ENCODE assay signal across 9 mouse cellular contexts in the genomic region with DNA sequence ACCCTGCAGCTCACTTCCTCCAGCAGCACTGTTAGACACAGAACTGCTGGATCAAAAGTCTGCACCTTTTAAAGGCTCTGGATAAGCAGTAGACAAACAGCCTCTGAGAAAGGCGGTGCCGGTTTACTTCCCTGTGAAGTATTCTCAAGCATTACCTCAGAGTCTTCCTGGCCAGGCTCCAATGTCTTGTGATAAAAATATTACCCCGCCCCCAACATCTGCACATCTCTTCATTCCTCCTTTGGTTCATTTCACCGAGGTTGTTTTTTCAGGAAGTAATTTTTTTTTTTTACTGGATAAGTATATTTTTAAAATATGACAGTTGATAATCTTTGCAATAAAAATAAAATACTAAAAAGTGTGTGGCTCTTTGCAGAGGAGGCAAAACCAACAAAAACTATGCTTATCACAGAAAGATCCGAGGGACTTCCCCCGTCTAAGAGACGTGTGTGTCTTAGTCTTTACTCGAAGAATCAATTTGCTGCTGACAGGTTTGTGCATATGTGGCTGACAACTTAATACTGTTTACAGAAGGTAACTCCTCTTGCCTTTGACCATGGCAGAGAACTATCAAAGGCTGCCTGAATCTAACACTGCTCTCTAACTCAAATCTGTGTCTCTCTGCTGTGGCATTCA.
A peak's percentile ranks its signal among the peaks of the same experiment; 100 is the strongest.
DNase-seq lines count a peak whose midpoint lies in the region; ATAC-seq and TF ChIP-seq lines count a peak whose summit lies in the region.
"Had no signal": no experiment of that assay in that cellular context is flagged by ENCODE, and none has a peak within 500 bp of the region (broad histone marks: within the 10 kb centered on the region; RNA-seq: fewer than 3 reads in every experiment).

No protein-coding gene starts in this region.

- H3K27me3 ChIP-seq in kidney, postnatal 0 days (ENCODE audit: insufficient read depth, low read length), result no peaks in the 10 kb centered on the region
- H3K27me3 ChIP-seq in kidney, embryonic 15.5 days, result no peaks in the 10 kb centered on the region
- H3K27me3 ChIP-seq: megakaryocyte, embryonic 14.5 days had no signal

- no peak for ATAC-seq in kidney, postnatal 0 days (replicated peaks; ENCODE audit: low FRiP score, low read depth)
- ATAC-seq in kidney, embryonic 15.5 days (replicated peaks; ENCODE audit: low FRiP score), result no peak
- peak; percentile 88 for ATAC-seq in inflammation-experienced regulatory T-cells, adult 6 months
- no peak for ATAC-seq in erythroid progenitor cell, adult 5-6 weeks (replicated peaks; ENCODE audit: low FRiP score, poor library complexity, severe bottlenecking)

- TF ChIP-seq CTCF in kidney, postnatal 0 days (IDR thresholded peaks at IDR 0.05; ENCODE audit: low read depth), result no peak
- no peak for TF ChIP-seq CTCF in left cerebral cortex, adult 2 months (IDR thresholded peaks at IDR 0.05)

- H3K27ac ChIP-seq in kidney, postnatal 0 days, result no peak overlapping the region
- H3K27ac ChIP-seq in kidney, embryonic 15.5 days, result no peak overlapping the region
- no peak overlapping the region for H3K27ac ChIP-seq in left cerebral cortex, adult 2 months

- no peak overlapping the region for H3K4me2 ChIP-seq in kidney, postnatal 0 days (ENCODE audit: low read length)
- H3K4me2 ChIP-seq in kidney, embryonic 15.5 days, result no peak overlapping the region

- peak; percentile 18 for DNase-seq in kidney, postnatal 0 days (ENCODE audit: low spot score)
- peak; percentile 25 for DNase-seq in c-Kit-positive CD71-negative TER-119-negative erythroid progenitor cells, embryonic 14.5 days (ENCODE audit: low read depth)
- peak; percentile 5 to 12 for DNase-seq in natural killer cell, adult 2 months (ENCODE audit: low spot score in 2 of 2)
- DNase-seq in left cerebral cortex, adult 2 months (ENCODE audit: extremely low spot score in 1 of 2, low spot score in 2 of 2), result no peak
- DNase-seq in urinary bladder, adult 2 months (ENCODE audit: low spot score), result no peak

- H3K4me3 ChIP-seq in kidney, postnatal 0 days (replicated peaks; ENCODE audit: low read depth, low read length), result no peak overlapping the region
- no peak overlapping the region for H3K4me3 ChIP-seq in kidney, embryonic 15.5 days (replicated peaks)
- H3K4me3 ChIP-seq in left cerebral cortex, adult 2 months, result no peak overlapping the region
- H3K4me3 ChIP-seq: megakaryocyte, embryonic 14.5 days had no signal

- no peaks in the 10 kb centered on the region for H3K36me3 ChIP-seq in kidney, postnatal 0 days (ENCODE audit: insufficient read depth, low read length)
- no peaks in the 10 kb centered on the region for H3K36me3 ChIP-seq in kidney, embryonic 15.5 days

- no peaks in the 10 kb centered on the region for H3K9me3 ChIP-seq in kidney, postnatal 0 days (replicated peaks; ENCODE audit: low read length)
- no peaks in the 10 kb centered on the region for H3K9me3 ChIP-seq in kidney, embryonic 15.5 days (replicated peaks)
- H3K9me3 ChIP-seq: megakaryocyte, embryonic 14.5 days had no signal

- intact Hi-C loops in left cerebral cortex, adult 2 months (cut with DNase I), result no loop called here

- no peaks in the 10 kb centered on the region for H3K4me1 ChIP-seq in kidney, postnatal 0 days (replicated peaks; ENCODE audit: insufficient read depth, low read length)
- H3K4me1 ChIP-seq in kidney, embryonic 15.5 days, result no peaks in the 10 kb centered on the region

- 25% methylated on average over 8 of the region's 8 CpGs for WGBS in kidney, postnatal 0 days
- whole genome bisulfite sequencing in kidney, embryonic 15.5 days, result 36% methylated on average over 8 of the region's 8 CpGs

- no peak overlapping the region for H3K9ac ChIP-seq in kidney, postnatal 0 days (ENCODE audit: low read depth, low read length)
- H3K9ac ChIP-seq in kidney, embryonic 15.5 days, result no peak overlapping the region

Comparison
In these comparisons a context has a peak if more than half of its experiments do, and no peak if none do; other contexts are left out.
1. DNase-seq: peak in kidney, postnatal 0 days (single experiment), c-Kit-positive CD71-negative TER-119-negative erythroid progenitor cells, embryonic 14.5 days (single experiment) and natural killer cell, adult 2 months (2 of 2); none in left cerebral cortex, adult 2 months (0 of 2) and urinary bladder, adult 2 months (single experiment).